Mouse (Mus musculus) C2C12 (cell line): Measurements from ENCODE around the gene Spen.

ENCODE experiments used
- CTCF ChIP-seq: IDR thresholded peaks from one replicate; pipeline ENCODE4 v1.5.1; 2011; ENCODE audit not compliant: control insufficient read depth, insufficient read depth, insufficient read length
- MAX ChIP-seq: IDR thresholded peaks from one replicate; pipeline ENCODE4 v1.6.1; 2011; ENCODE audit warnings: mild to moderate bottlenecking, control low read depth
- MYOD1 ChIP-seq: IDR thresholded peaks from one replicate; pipeline ENCODE4 v1.6.1; 2011; ENCODE audit warnings: low read depth; ENCODE audit not compliant: control insufficient read depth, insufficient read length
- USF1 ChIP-seq: IDR thresholded peaks from one replicate; pipeline ENCODE4 v1.6.1; 2011; ENCODE audit warnings: low read depth, mild to moderate bottlenecking, control low read depth, moderate library complexity

GRCm38 (mm10) chr4:141429847-141430246, 108.5 kb downstream of the Spen start:
- TF ChIP-seq CTCF, result peak; percentile 69
- no peak for TF ChIP-seq MAX
- no peak for TF ChIP-seq USF1
- TF ChIP-seq MYOD1, result no peak
